Comparison of ENCODE assay signal across 33 mouse cellular contexts in the genomic region with DNA sequence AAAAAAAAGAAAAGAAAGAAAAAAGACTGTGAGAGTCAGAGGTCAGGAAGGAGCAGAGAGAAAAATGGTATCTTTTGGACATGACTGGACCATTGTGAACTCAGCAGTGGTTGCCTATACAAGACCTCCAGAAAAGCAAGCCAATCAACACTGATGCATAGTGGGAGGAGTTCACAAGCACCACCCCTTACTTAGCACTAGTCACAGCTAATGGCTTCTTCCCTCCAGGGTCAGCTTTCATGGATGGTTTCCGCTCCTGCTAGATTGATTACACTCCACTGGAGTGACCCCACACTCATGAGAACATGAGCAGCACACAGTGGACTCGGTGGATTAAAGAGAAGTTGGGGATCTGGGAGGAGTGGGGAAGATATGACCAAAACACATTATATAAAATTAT. TPM values are rescaled to one million over a fixed set of nuclear protein-coding genes. Genes with fewer than 3 reads are reported as not detected.
DNase-seq lines count a peak whose midpoint lies in the region; ATAC-seq lines count a peak whose summit lies in the region.
"Had no signal": no experiment of that assay in that cellular context is flagged by ENCODE, and none has a peak within 500 bp of the region (broad histone marks: within the 10 kb centered on the region; RNA-seq: fewer than 3 reads in every experiment).

No protein-coding gene starts in this region.

- 0 out of 2 replicates have a peak, but pooled peaks have one; percentile 10 for ATAC-seq in embryonic facial prominence, embryonic 11.5 days (replicated peaks; ENCODE audit: insufficient number of reproducible peaks, low FRiP score, low TSS enrichment, low read depth)
- ATAC-seq in kidney, embryonic 14.5 days (ENCODE audit: low FRiP score, low TSS enrichment), result peak; percentile 44
- ATAC-seq: forebrain, embryonic 16.5 days; hindbrain, postnatal 0 days; intestine, embryonic 16.5 days; Patski had no signal

- H3K4me1 ChIP-seq in embryonic facial prominence, embryonic 11.5 days (ENCODE audit: control insufficient read depth, insufficient read depth, low read length), result no peaks in the 10 kb centered on the region; the same call in 1 of the 2 replicates
- H3K4me1 ChIP-seq in embryonic facial prominence, embryonic 10.5 days, result peaks cover 36% of the 10 kb centered on the region
- peaks cover 33% of the 10 kb centered on the region for H3K4me1 ChIP-seq in kidney, embryonic 14.5 days (ENCODE audit: control insufficient read depth, insufficient read depth, low read length)
- H3K4me1 ChIP-seq: midbrain, embryonic 12.5 days; neural tube, embryonic 15.5 days had no signal

- H3K4me3 ChIP-seq in embryonic facial prominence, embryonic 11.5 days (ENCODE audit: low read depth, low read length), result no peak overlapping the region
- H3K4me3 ChIP-seq in embryonic facial prominence, embryonic 10.5 days, result no peak overlapping the region
- no peak overlapping the region for H3K4me3 ChIP-seq in kidney, embryonic 14.5 days (ENCODE audit: low read length)
- H3K4me3 ChIP-seq: gastrocnemius, adult 2 months; hindbrain, embryonic 10.5 days; layer of hippocampus, adult 2 months; left cerebral cortex, adult 2 months; limb, embryonic 12.5 days; liver, embryonic 15.5 days; lung, embryonic 15.5 days; midbrain, embryonic 12.5 days; neural tube, embryonic 15.5 days had no signal

- H3K27ac ChIP-seq in embryonic facial prominence, embryonic 11.5 days (replicated peaks; ENCODE audit: low read depth, low read length), result no peak overlapping the region
- H3K27ac ChIP-seq in embryonic facial prominence, embryonic 10.5 days (replicated peaks), result no peak overlapping the region
- no peak overlapping the region for H3K27ac ChIP-seq in kidney, embryonic 14.5 days (ENCODE audit: low read depth, low read length)
- H3K27ac ChIP-seq: gastrocnemius, adult 2 months; hindbrain, embryonic 10.5 days; hindbrain, postnatal 0 days; layer of hippocampus, adult 2 months; left cerebral cortex, adult 2 months; limb, embryonic 12.5 days; liver, embryonic 15.5 days; lung, embryonic 15.5 days; midbrain, embryonic 12.5 days; neural tube, embryonic 15.5 days; stomach, postnatal 0 days had no signal

- H3K9me3 ChIP-seq in embryonic facial prominence, embryonic 11.5 days (replicated peaks; ENCODE audit: control insufficient read depth, low read length), result no peaks in the 10 kb centered on the region
- H3K9me3 ChIP-seq in embryonic facial prominence, embryonic 10.5 days, result no peaks in the 10 kb centered on the region
- no peaks in the 10 kb centered on the region for H3K9me3 ChIP-seq in kidney, embryonic 14.5 days (ENCODE audit: control insufficient read depth, low read length)
- H3K9me3 ChIP-seq: hindbrain, embryonic 10.5 days; limb, embryonic 12.5 days; liver, embryonic 15.5 days; lung, embryonic 15.5 days; midbrain, embryonic 12.5 days; neural tube, embryonic 15.5 days had no signal

- no peaks in the 10 kb centered on the region for H3K27me3 ChIP-seq in embryonic facial prominence, embryonic 11.5 days (ENCODE audit: control insufficient read depth, insufficient read depth, low read length)
- H3K27me3 ChIP-seq in embryonic facial prominence, embryonic 10.5 days (replicated peaks; ENCODE audit: low read depth, poor library complexity, severe bottlenecking), result no peaks in the 10 kb centered on the region
- no peaks in the 10 kb centered on the region for H3K27me3 ChIP-seq in kidney, embryonic 14.5 days (ENCODE audit: control insufficient read depth, insufficient read depth, low read length)
- H3K27me3 ChIP-seq: limb, embryonic 12.5 days; liver, embryonic 15.5 days; lung, embryonic 15.5 days; midbrain, embryonic 12.5 days; neural tube, embryonic 15.5 days; Patski had no signal

- no peak overlapping the region for H3K4me2 ChIP-seq in embryonic facial prominence, embryonic 11.5 days (ENCODE audit: low read depth, low read length)
- no peak overlapping the region for H3K4me2 ChIP-seq in kidney, embryonic 14.5 days (replicated peaks; ENCODE audit: low read depth, low read length)
- H3K4me2 ChIP-seq: limb, embryonic 12.5 days; liver, embryonic 15.5 days; lung, embryonic 15.5 days; midbrain, embryonic 12.5 days; neural tube, embryonic 15.5 days had no signal

- no peak overlapping the region for H3K9ac ChIP-seq in embryonic facial prominence, embryonic 11.5 days (replicated peaks; ENCODE audit: low read length)
- no peak overlapping the region for H3K9ac ChIP-seq in kidney, embryonic 14.5 days (ENCODE audit: low read depth, low read length)
- H3K9ac ChIP-seq: limb, embryonic 12.5 days; liver, embryonic 15.5 days; lung, embryonic 15.5 days; midbrain, embryonic 12.5 days; neural tube, embryonic 15.5 days had no signal

- no peaks in the 10 kb centered on the region for H3K36me3 ChIP-seq in embryonic facial prominence, embryonic 11.5 days (replicated peaks; ENCODE audit: control insufficient read depth, insufficient read depth, low read depth, low read length)
- H3K36me3 ChIP-seq in embryonic facial prominence, embryonic 10.5 days (replicated peaks), result peaks cover 6% of the 10 kb centered on the region
- 0 out of 2 replicates have a peak, but pooled peaks cover under 1% of the 10 kb centered on the region for H3K36me3 ChIP-seq in kidney, embryonic 14.5 days (ENCODE audit: control insufficient read depth, insufficient read depth, low read length)
- H3K36me3 ChIP-seq: liver, embryonic 15.5 days; lung, embryonic 15.5 days; midbrain, embryonic 12.5 days; neural tube, embryonic 15.5 days had no signal

- WGBS in embryonic facial prominence, embryonic 11.5 days, result 69% methylated on average over 2 of the region's 2 CpGs
- WGBS in embryonic facial prominence, embryonic 10.5 days, result 71% methylated on average over 2 of the region's 2 CpGs
- WGBS in kidney, embryonic 14.5 days, result 17% methylated on average over 2 of the region's 2 CpGs

- DNase-seq in embryonic facial prominence, embryonic 11.5 days (ENCODE audit: low spot score), result no peak
- DNase-seq in embryonic facial prominence, embryonic 10.5 days (ENCODE audit: low spot score), result no peak
- no peak for DNase-seq in kidney, adult 18-20 months
- DNase-seq in retina, postnatal 1 day, result peak; percentile 47
- DNase-seq in retina, embryonic 14.5 days (ENCODE audit: low spot score), result no peak
- DNase-seq in yolk sac, embryonic 10.5 days (ENCODE audit: low spot score), result peak; percentile 1
- no peak for DNase-seq in gastrocnemius, adult 8-10 months (ENCODE audit: low spot score in 2 of 2)
- DNase-seq: adrenal gland, postnatal 25 days; cerebellum, adult 18-20 months; cerebellum, postnatal 10 days; gastrocnemius, adult 2 months; heart, postnatal 14 days; kidney, postnatal 25 days; right cerebral cortex, adult 18-20 months; spleen, adult 18-20 months; thymus, adult 18-20 months; thymus, postnatal 25 days had no signal

RNA-seq across cellular contexts. Expression of gene Sh2d4b, which starts 7.2 kb away (rescaled TPM):
- 0.50 and 0.66 TPM in 2 replicates for polyA plus RNA-seq in embryonic facial prominence, embryonic 11.5 days (2014; fragmentation: Nextera tagmentation; extraction: Ambion mirVana)
- 0.40 and 0.57 TPM in 2 replicates for polyA plus RNA-seq in embryonic facial prominence, embryonic 10.5 days (2016; fragmentation: Nextera tagmentation; extraction: Ambion mirVana)
- polyA plus RNA-seq in kidney, embryonic 14.5 days (2014; fragmentation: Nextera tagmentation; extraction: Ambion mirVana), result 0.57 and 0.65 TPM in 2 replicates
- 1 to 10 TPM in 1 of 4 experiments, under 1 TPM in 3; 0.24 to 1.2 (median 0.31) TPM for total RNA-seq in gastrocnemius, adult 8-10 months (2022)
- total RNA-seq: megakaryocyte progenitor cell, adult 5-6 weeks had no signal
- polyA plus RNA-seq: liver, adult 2 months had no signal

Comparison
In these comparisons a context has a peak if more than half of its experiments do, and no peak if none do; other contexts are left out.
1. DNase-seq: peak in retina, postnatal 1 day (single experiment) and yolk sac, embryonic 10.5 days (single experiment); none in embryonic facial prominence, embryonic 11.5 days (single experiment), embryonic facial prominence, embryonic 10.5 days (single experiment), kidney, adult 18-20 months (single experiment), retina, embryonic 14.5 days (single experiment) and gastrocnemius, adult 8-10 months (0 of 2).